Mouse (Mus musculus): ENCODE results near the gene Fam189a2. TPM values are rescaled to one million over a fixed set of nuclear protein-coding genes. Genes with fewer than 3 reads are reported as not detected.

Fam189a2 gene
- total and polyA plus RNA-seq, 3 experiments: not detected

DNA sequence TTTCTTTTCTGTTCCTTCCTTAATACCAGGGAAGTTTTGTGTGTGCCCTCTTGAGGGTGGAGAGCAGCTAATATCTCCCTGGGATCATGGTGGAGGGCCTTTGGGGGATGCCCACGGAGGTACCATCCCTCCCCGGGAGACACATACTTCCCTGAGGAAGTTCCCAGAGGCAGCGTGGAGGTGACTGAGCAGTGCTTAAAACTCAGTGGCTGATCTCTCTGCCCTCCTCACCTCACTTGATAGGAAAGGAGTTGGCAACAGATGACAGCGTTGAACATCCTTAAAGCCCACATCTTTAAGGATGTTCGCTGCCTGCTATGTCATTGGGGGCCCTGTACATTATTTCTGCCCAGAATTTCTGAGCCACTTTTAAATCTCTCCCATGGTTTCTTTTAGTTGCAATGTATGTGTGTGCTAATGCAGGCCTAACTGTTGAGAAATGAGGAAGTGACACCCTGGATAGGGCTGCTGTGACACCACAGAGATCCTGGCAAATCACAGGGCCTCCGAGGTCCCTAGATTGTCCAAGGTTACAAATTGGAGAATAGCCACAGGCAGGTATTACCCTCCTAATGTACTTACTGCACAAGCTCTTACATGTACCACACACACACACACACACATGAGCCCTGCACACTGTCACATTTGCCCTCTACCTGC, 84.7 kb downstream of the Fam189a2 start:
- Histone ChIP-seq H3K79me2 (ENCODE audit: control insufficient read depth, insufficient read depth, low read length, poor library complexity) (no peaks in the 10 kb centered on the region), H3K9ac (ENCODE audit: control insufficient read depth, low read depth, low read length, poor library complexity, severe bottlenecking) (no peak overlapping the region), H3K9me3 (replicated peaks; ENCODE audit: insufficient read depth, low read length) (no peaks in the 10 kb centered on the region), H3K4me1 (ENCODE audit: control insufficient read depth in 1 of 2, insufficient read depth in 2 of 2, low read length in 2 of 2) (no peaks in the 10 kb centered on the region), H3K27ac (ENCODE audit: control insufficient read depth, low read depth, low read length) (no peak overlapping the region), H3K36me3 (ENCODE audit: control insufficient read depth in 1 of 2, insufficient read depth in 2 of 2, low read length in 2 of 2) (no peaks in the 10 kb centered on the region), H3K27me3 (ENCODE audit: control insufficient read depth in 1 of 2, insufficient read depth in 2 of 2, low read length in 2 of 2) (no peaks in the 10 kb centered on the region), H3K4me3 (ENCODE audit: control insufficient read depth in 1 of 2, insufficient read depth in 1 of 2, low read depth in 2 of 2, low read length in 2 of 2) (no peak overlapping the region)
- DNase-seq (ENCODE audit: low read depth, low spot score): no peak
- no peak for TF ChIP-seq E2F4 (IDR thresholded peaks at IDR 0.05; ENCODE audit: borderline replicate concordance, low read depth, low read length)
- no peak for TF ChIP-seq CTCF (IDR thresholded peaks at IDR 0.05 in 2 of 3, conservative IDR thresholded peaks at IDR 0.05 in 1 of 3; ENCODE audit: control insufficient read depth in 1 of 3, insufficient read depth in 1 of 3, low read depth in 2 of 3, low read length in 3 of 3, poor library complexity in 1 of 3, severe bottlenecking in 1 of 3)
- TF ChIP-seq BHLHE40 (IDR thresholded peaks at IDR 0.05; ENCODE audit: borderline replicate concordance, low read depth, low read length): no peak
- TF ChIP-seq ETS1 (IDR thresholded peaks at IDR 0.05; ENCODE audit: low read depth, low read length): no peak
- no peak for TF ChIP-seq ZNF384 (IDR thresholded peaks at IDR 0.05; ENCODE audit: low read depth, low read length)
- TF ChIP-seq CHD1 (IDR thresholded peaks at IDR 0.05; ENCODE audit: low read depth, low read length): no peak
- no peak for TF ChIP-seq NRF1 (IDR thresholded peaks at IDR 0.05; ENCODE audit: insufficient read depth, low read depth, low read length, poor library complexity, severe bottlenecking)
- TF ChIP-seq MAZ (IDR thresholded peaks at IDR 0.05; ENCODE audit: low read depth, low read length): no peak
- TF ChIP-seq MYB (IDR thresholded peaks at IDR 0.05; ENCODE audit: low read depth, low read length): no peak
- TF ChIP-seq NELFE (IDR thresholded peaks at IDR 0.05; ENCODE audit: low read depth, low read length): no peak
- TF ChIP-seq RAD21 (IDR thresholded peaks at IDR 0.05; ENCODE audit: low read depth, low read length): no peak
- TF ChIP-seq EP300 (IDR thresholded peaks at IDR 0.05; ENCODE audit: low read depth in 1 of 2, low read length in 2 of 2): no peak

GRCm38 (mm10) chr19:23942886-23943285, 87.9 kb downstream of the Fam189a2 start:
- Histone ChIP-seq H3K9me3 (replicated peaks; ENCODE audit: insufficient read depth, low read length) (no peaks in the 10 kb centered on the region), H3K4me3 (ENCODE audit: control insufficient read depth in 1 of 2, insufficient read depth in 1 of 2, low read depth in 2 of 2, low read length in 2 of 2) (no peak overlapping the region), H3K27me3 (ENCODE audit: control insufficient read depth in 1 of 2, insufficient read depth in 2 of 2, low read length in 2 of 2) (no peaks in the 10 kb centered on the region), H3K9ac (ENCODE audit: control insufficient read depth, low read depth, low read length, poor library complexity, severe bottlenecking) (no peak overlapping the region), H3K4me1 (ENCODE audit: control insufficient read depth in 1 of 2, insufficient read depth in 2 of 2, low read length in 2 of 2) (no peaks in the 10 kb centered on the region), H3K36me3 (ENCODE audit: control insufficient read depth in 1 of 2, insufficient read depth in 2 of 2, low read length in 2 of 2) (no peaks in the 10 kb centered on the region), H3K27ac (ENCODE audit: control insufficient read depth, low read depth, low read length) (no peak overlapping the region), H3K79me2 (ENCODE audit: control insufficient read depth, insufficient read depth, low read length, poor library complexity) (no peaks in the 10 kb centered on the region)
- TF ChIP-seq MYC (IDR thresholded peaks at IDR 0.05; ENCODE audit: low read depth, low read length) (no peak), E2F4 (IDR thresholded peaks at IDR 0.05; ENCODE audit: borderline replicate concordance, low read depth, low read length) (no peak), MAZ (IDR thresholded peaks at IDR 0.05; ENCODE audit: low read depth, low read length) (no peak), GATA1 (IDR thresholded peaks at IDR 0.05; ENCODE audit: low read depth, low read length) (no peak), CHD2 (IDR thresholded peaks at IDR 0.05; ENCODE audit: low read length) (no peak), RAD21 (IDR thresholded peaks at IDR 0.05; ENCODE audit: low read depth, low read length) (no peak), HCFC1 (IDR thresholded peaks at IDR 0.05; ENCODE audit: low read depth, low read length) (no peak), MEF2A (IDR thresholded peaks at IDR 0.05; ENCODE audit: extremely low read depth, insufficient replicate concordance, low read depth, low read length, poor library complexity, severe bottlenecking) (no peak), ETS1 (IDR thresholded peaks at IDR 0.05; ENCODE audit: low read depth, low read length) (no peak)
- no peak for DNase-seq (ENCODE audit: low read depth, low spot score)

All from MEL (cell line).